Mouse (Mus musculus) testis, adult 10 weeks (tissue): ENCODE data around the gene Cldn6. TPM values are rescaled to one million over a fixed set of nuclear protein-coding genes. Genes with fewer than 3 reads are reported as not detected.

Experiments used
- polyA plus RNA-seq: library from polyadenylated mRNA; stranded (reverse); fragments of 350-450 nt; fragmentation: Illumina TruSeq; extraction: RNeasy Lipid Tissue Mini Kit (QIAGEN cat#74804); gene quantifications from one replicate; pipeline ENCODE4 v1.2.3, GENCODE M21; 2014; ENCODE audit warnings: low read depth, low replicate concordance

Gene Cldn6
- not detected for polyA plus RNA-seq

DNA sequence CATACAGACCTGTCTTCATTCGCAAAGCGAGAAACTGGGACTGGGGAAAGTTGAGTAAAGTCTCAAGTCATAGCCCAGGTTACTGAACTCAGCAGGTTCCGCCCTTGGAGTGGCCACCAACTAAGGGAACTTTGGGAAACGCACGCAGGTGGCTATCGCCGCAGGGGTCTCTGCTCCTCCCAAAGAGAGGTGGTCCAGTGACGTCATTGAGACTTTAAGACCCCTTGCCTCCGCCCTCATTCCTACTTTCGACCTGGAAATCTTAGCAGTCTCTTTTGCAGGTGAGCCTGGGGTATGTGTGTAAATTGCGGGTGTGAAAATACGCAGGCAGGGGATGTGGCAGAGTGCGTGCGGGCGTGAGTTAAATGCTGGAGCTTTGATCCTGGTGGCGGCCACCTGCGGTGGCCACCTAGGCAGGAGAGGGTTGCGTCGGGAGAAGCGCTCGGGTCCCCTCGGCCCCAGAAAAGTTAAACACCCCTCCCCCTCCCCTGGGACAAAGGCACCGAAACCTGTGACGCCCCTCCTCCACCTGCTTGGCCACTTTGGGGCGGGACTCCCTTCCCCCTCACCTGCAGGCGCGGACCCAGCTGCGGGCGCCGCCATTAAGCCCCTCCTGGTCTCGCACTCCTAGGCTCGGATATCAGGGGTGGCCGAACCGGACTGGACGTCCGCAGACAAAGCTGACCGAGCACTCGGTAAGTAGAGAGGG lies at the start of gene Cldn6:
Gene Cldn6 (plus strand): TSS at position 123 of the 709 bp plus-strand sequence.

DNA sequence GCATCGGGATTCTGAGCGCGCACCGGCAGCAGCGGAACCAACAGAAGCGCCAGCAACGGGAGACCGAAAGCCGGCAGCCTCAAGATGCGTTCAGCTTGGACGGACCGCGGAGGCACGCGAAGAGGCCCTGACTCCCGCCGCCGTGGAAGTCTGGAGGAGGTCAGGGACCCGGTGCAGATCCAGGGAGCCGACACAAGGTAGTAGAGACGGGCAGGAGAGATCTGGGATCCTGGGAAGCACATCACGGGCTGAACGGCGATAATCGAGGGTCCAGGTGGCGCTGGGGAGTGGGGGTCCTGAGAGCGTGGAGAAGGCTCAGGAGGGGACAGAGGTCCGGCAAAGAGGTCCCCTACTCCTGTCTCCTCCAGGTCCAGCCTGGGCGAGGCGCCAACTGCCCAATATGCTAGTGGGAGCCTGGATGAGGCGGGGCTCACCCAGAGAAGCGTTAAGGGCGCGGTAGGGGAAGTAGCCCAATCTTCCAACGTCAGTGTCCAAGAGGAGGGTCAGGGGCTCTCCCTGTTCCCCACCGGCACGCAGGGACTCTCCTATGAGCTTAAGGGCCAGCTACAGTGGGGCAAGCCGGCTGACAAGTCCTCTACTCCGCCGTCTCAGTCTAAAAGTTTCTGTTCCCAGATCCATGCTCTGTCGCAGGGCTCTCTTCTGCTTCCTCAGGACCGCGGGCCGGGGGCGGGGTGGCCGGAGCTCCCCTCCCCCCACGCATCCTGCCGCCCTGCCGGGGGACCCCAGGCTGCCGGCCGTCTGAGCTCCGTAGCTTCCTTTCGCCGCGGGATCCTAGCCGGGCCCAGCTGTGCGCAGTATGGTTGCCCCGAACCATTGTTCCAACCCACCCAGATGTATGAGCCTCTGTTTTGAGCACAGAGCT lies 34.2 kb upstream of the Cldn6 start, which contains the start of gene Mmp25:
Gene Mmp25 (minus strand): TSS at position 665 of the 883 bp plus-strand sequence.

DNA sequence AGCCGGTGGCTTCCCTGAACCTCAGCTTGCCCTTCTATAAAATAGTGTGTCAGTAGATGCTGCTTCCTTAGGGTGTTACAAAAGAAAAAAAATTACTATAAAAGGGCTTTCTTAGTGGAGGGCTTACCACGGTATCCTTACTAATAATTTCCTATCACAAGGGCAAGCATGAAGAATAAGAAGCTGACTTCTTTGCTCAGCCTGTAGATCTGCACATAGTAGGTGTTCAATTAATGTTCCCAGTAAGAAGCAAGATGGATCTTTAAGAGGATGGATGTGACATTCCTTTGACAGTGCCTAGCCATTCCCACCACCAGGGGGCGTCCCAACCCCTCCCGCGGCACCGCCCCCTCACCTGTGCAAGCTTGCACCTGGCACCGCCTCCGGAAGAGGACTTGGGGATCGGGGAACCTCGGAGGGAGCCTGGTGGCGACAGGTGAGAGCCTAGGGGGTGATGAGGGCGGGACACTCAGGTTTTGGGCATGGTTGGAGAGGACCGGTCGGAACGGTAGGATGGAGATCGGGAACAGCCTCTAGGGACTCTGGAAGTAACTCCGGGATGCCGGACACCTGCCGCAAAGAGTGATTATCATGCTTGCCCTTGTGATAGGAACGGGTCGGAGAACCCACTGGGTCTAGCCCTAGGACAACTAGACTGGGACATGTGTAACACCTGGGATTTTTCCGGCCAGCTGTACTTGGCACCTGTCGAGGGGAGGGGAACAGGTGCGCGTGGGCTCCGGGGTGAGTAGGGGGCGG lies 18.8 kb upstream of the Cldn6 start, which contains the start of gene Bicdl2:
Gene Bicdl2 (plus strand): TSS at position 390 of the 759 bp plus-strand sequence.

DNA sequence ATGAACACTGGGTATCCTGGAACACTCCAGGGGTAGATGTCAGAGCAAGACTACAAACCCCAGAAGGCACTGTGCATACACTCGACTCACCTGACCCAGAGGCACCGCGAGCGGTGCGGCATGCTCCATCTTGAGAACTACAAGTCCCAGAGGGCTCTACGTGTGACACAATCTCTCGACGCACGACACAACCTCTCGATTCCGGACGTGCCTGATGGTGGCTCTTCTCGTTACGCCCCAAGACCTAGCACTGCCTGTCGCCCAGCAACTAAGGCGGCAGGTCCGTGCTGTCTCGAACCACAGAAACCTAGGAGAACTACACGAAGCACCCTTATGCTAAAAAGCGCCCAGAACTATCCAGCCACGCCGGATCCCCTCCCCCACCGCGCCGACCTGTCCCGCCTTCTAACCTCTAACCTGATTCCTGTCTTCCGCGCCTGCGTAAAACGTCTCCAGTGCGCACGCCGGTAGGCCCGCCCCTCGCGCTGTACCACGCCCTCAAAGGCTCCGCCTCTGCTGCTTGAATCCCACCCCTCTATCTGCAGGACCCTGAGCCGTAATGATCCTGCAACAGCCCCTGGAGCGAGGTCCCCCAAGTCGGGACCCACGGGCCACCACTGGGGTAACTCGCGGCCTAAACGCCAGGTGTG lies 5.5 kb upstream of the Cldn6 start, which contains the start of the genes Hcfc1r1 and Thoc6:
Gene Hcfc1r1 (plus strand): TSS at position 173 of the 650 bp plus-strand sequence.
Gene Thoc6 (minus strand): TSS at position 459 of the 650 bp plus-strand sequence.

DNA sequence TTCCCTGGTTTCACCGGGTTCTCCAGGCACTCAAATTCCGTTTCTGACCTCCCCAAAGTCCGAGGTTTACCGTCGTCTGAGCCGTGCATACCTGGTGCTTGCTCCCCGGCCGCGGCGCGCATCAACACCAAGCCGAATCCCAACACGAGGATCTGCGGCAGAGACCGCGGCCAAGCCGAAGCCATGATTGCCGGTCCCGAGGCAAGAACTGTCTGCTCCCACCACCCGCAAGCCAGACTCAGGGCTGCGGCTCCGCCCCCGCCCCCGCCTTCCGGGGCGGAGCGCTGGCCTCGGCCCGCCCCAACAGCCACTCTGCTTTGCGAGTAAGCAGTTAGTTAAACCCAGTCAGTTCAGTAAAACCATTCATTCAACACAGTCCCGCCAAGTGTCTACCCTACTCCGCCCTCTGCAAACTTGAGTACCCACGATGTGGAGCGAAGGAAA lies 1.8 kb upstream of the Cldn6 start, which contains the start of gene Tnfrsf12a:
Gene Tnfrsf12a (minus strand): TSS at position 233 of the 444 bp plus-strand sequence.

DNA sequence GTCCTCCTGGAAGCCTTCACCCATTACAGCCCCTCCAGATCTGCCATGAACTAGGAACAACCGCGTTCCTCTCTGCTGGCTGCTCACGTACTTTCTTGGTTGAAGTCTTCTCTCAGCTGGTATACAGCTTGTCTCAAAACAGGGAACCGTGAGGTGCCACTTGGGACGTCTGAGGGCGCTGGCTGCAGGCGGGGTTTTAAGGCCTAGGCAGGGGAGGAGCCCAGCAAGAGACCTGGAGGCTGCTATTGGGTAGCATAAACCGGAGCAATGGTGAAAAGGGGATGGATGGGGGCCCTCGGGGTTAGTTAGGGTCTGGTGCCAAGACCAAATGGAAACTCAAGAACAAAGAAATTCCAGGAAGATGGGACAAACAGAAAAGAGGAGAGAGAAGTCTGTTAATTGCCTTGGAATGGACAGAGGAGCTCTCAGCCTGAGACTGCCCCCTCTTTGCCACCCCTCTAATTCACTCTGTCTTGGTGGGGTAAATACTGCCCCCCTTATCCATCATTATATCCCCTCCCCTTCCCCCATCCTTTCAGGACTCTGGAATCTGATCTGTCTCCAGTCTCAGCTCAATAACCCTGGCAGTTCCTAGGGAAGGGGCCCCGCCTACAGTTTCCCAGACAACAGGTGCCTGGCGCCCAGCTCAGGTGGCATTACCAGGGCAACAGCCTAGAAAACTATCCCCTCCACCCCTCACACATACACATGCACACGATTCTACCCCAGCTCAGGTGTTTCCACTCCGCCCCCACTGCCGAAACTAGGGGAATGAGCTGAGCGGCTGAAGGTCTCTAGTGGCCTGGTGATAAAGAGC lies 5.0 kb downstream of the Cldn6 start, which contains the start of gene Cldn9:
Gene Cldn9 (minus strand): TSS at position 171 of the 817 bp plus-strand sequence.

DNA sequence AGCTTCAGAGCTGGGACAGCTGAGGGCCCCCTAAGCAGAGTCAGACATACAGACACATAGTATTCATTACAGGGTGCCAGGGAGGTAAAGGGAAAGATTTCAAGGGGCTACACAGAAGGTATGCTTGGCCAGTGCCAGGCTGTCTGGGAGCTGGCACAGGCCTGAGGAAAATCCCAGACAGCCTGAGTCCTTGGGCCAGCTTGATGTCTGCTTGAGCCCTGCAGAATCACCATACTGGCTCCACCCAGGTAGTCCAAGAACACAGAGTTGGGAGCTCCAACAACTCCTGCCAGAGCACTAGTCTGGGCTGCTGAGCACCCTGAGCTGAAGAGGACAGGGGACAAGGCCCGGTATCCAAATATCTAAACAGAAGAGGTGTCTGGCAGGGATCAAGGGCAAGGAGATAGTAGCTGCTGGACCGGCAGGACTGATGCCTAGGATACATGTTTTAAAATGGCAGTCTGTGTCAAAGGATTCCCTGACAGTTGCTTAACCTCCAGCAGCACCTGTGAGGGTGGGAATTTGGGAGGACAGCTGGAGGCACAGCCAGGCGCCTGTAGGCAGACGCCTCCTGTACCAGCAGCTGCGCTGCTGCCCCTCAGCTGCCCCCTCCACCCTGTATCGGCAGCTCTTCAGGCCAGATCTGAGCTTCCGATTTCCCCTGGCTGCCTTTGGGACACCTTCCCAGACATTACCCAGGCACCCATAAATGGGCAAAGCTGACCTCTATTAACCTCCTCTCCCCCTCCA lies 43.5 kb downstream of the Cldn6 start, which contains the start of gene 1520401A03Rik:
Gene 1520401A03Rik (minus strand): TSS at position 408 of the 750 bp plus-strand sequence.

DNA sequence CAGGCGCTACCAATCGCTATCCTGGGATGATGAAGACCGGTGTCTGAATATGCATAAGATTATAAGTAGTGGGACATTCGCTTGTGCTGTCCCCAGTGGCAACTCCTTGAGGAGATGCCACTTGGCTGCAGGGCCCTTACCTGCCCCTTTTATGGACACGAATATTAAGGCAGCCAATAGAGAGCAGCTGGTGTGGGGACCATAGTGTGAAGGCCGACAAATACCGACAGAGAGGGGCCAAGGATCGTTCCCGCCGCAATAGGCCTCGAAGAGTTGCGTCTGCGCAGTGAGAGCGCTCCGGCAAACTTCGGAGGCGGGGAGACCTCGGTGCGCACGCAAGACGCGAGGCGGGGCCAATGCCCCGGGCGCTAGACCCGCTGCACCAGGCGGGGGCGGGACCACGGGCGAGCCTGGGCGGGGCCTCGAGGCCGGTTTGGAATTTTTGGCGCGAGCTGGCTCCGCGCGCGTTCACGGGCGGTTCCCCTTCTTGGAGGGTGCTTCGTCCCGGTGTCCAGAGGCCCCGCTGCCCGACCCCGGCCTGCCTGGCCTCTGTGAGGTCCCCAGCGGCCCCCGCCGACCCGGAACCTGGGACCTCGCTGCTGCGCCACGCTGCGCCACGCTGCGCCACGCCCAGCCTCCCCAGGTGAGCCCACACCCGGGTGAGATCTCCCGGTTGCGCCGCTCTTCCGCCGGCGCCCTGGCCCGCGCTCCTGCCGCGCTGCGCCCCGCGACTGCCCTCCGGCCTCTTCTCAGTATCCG lies 47.1 kb downstream of the Cldn6 start, which contains the start of gene Pkmyt1:
Gene Pkmyt1 (plus strand): TSS at position 338 of the 759 bp plus-strand sequence.

Other genes starting within 250 kb of the Cldn6 start
- not detected for gene Vmn2r117, start 199.6 kb upstream of the Cldn6 start, polyA plus RNA-seq
- 0.14 TPM for gene Zfp213, start 115.0 kb upstream of the Cldn6 start, polyA plus RNA-seq
- 2.5 TPM for gene Zfp13, start 79.8 kb upstream of the Cldn6 start, polyA plus RNA-seq
- gene Zscan10, start 78.4 kb upstream of the Cldn6 start, polyA plus RNA-seq, result 0.41 TPM
- gene Mmp25, start 34.0 kb upstream of the Cldn6 start, polyA plus RNA-seq, result 0.14 TPM
- gene Bicdl2, start 18.7 kb upstream of the Cldn6 start, polyA plus RNA-seq, result not detected
- gene Hcfc1r1, start 5.7 kb upstream of the Cldn6 start, polyA plus RNA-seq, result 3.5 TPM
- gene Thoc6, start 5.4 kb upstream of the Cldn6 start, polyA plus RNA-seq, result 1.3 TPM
- gene Tnfrsf12a, start 1.8 kb upstream of the Cldn6 start, polyA plus RNA-seq, result not detected
- gene Cldn9, start 4.8 kb downstream of the Cldn6 start, polyA plus RNA-seq, result not detected
- 0.87 TPM for gene 1520401A03Rik, start 43.5 kb downstream of the Cldn6 start, polyA plus RNA-seq
- 1.9 TPM for gene Pkmyt1, start 47.1 kb downstream of the Cldn6 start, polyA plus RNA-seq
- not detected for gene Paqr4, start 61.6 kb downstream of the Cldn6 start, polyA plus RNA-seq
- not detected for gene Kremen2, start 66.6 kb downstream of the Cldn6 start, polyA plus RNA-seq
- gene Flywch1, start 92.4 kb downstream of the Cldn6 start, polyA plus RNA-seq, result 7.3 TPM
- gene Flywch2, start 106.8 kb downstream of the Cldn6 start, polyA plus RNA-seq, result 1.9 TPM
- gene Srrm2, start 111.3 kb downstream of the Cldn6 start, polyA plus RNA-seq, result 89.6 TPM
- gene Elob, start 149.9 kb downstream of the Cldn6 start, polyA plus RNA-seq, result 40.8 TPM
- not detected for gene Prss33, start 156.8 kb downstream of the Cldn6 start, polyA plus RNA-seq
- gene Prss32, start 164.6 kb downstream of the Cldn6 start, polyA plus RNA-seq, result not detected
- 2.3 TPM for gene Prss41, start 164.9 kb downstream of the Cldn6 start, polyA plus RNA-seq
- gene Prss21, start 188.8 kb downstream of the Cldn6 start, polyA plus RNA-seq, result 34.8 TPM
- not detected for gene Dcpp1, start 201.6 kb downstream of the Cldn6 start, polyA plus RNA-seq
- not detected for gene Dcpp2, start 201.6 kb downstream of the Cldn6 start, polyA plus RNA-seq
- not detected for gene Dcpp3, start 238.2 kb downstream of the Cldn6 start, polyA plus RNA-seq